Mouse (Mus musculus): Measurements from ENCODE around the gene Olfr656. TPM values are rescaled to one million over a fixed set of nuclear protein-coding genes. Genes with fewer than 3 reads are reported as not detected.

The Olfr656 gene
- polyA plus RNA-seq, 1 experiment from 2014 or later: not detected

Other genes starting within 250 kb of the Olfr656 start
- gene Trim30b, start 244.1 kb upstream of the Olfr656 start, polyA plus RNA-seq (2016; fragmentation: Nextera tagmentation; extraction: Ambion mirVana): not detected in 2 replicates
- gene Trim30c, start 213.1 kb upstream of the Olfr656 start, polyA plus RNA-seq (2016; fragmentation: Nextera tagmentation; extraction: Ambion mirVana): not detected in 2 replicates
- 0.44 and 0.59 TPM in 2 replicates for gene Trim30a, start 148.8 kb upstream of the Olfr656 start, polyA plus RNA-seq (2016; fragmentation: Nextera tagmentation; extraction: Ambion mirVana)
- gene Trim30d, start 106.1 kb upstream of the Olfr656 start, polyA plus RNA-seq (2016; fragmentation: Nextera tagmentation; extraction: Ambion mirVana): 0.09 and 0.13 TPM in 2 replicates
- gene Olfr651, start 63.8 kb upstream of the Olfr656 start, polyA plus RNA-seq (2016; fragmentation: Nextera tagmentation; extraction: Ambion mirVana): not detected in 2 replicates
- gene Olfr652, start 53.1 kb upstream of the Olfr656 start, polyA plus RNA-seq (2016; fragmentation: Nextera tagmentation; extraction: Ambion mirVana): not detected in 2 replicates
- not detected in 2 replicates for gene Olfr653, start 36.6 kb upstream of the Olfr656 start, polyA plus RNA-seq (2016; fragmentation: Nextera tagmentation; extraction: Ambion mirVana)
- gene Olfr654, start 26.9 kb upstream of the Olfr656 start, polyA plus RNA-seq (2016; fragmentation: Nextera tagmentation; extraction: Ambion mirVana): not detected in 2 replicates
- gene Olfr655, start 12.2 kb upstream of the Olfr656 start, polyA plus RNA-seq (2016; fragmentation: Nextera tagmentation; extraction: Ambion mirVana): 0.07 TPM in 1 of 2 replicates, not detected in the other
- gene Olfr657, start 10.8 kb downstream of the Olfr656 start, polyA plus RNA-seq (2016; fragmentation: Nextera tagmentation; extraction: Ambion mirVana): not detected in 2 replicates
- not detected in 2 replicates for gene Olfr658, start 33.4 kb downstream of the Olfr656 start, polyA plus RNA-seq (2016; fragmentation: Nextera tagmentation; extraction: Ambion mirVana)
- gene Olfr659, start 52.8 kb downstream of the Olfr656 start, polyA plus RNA-seq (2016; fragmentation: Nextera tagmentation; extraction: Ambion mirVana): not detected in 2 replicates
- gene Olfr661, start 72.5 kb downstream of the Olfr656 start, polyA plus RNA-seq (2016; fragmentation: Nextera tagmentation; extraction: Ambion mirVana): not detected in 2 replicates
- gene Usp17le, start 163.5 kb downstream of the Olfr656 start, polyA plus RNA-seq (2016; fragmentation: Nextera tagmentation; extraction: Ambion mirVana): not detected in 2 replicates
- gene Usp17lb, start 228.6 kb downstream of the Olfr656 start, polyA plus RNA-seq (2016; fragmentation: Nextera tagmentation; extraction: Ambion mirVana): not detected in 2 replicates
- not detected in 2 replicates for gene Usp17la, start 243.1 kb downstream of the Olfr656 start, polyA plus RNA-seq (2016; fragmentation: Nextera tagmentation; extraction: Ambion mirVana)